Mouse (Mus musculus) macrophage (primary cell): ENCODE data around the gene Tnfsfm13. TPM values are rescaled to one million over a fixed set of nuclear protein-coding genes. Genes with fewer than 3 reads are reported as not detected.
"Not testable (repeated sequence)": the region's sequence is repeated elsewhere in the genome, so short reads cannot be mapped to it uniquely, and the experiment has no call there.

Experiments
- H3K27ac ChIP-seq: fragments of 350-480 bp; formaldehyde crosslinking; 2 replicates; pipeline ENCODE4 v1.9.0; 2021
- H3K36me3 ChIP-seq: fragments of 350-480 bp; formaldehyde crosslinking; 2 replicates; pipeline ENCODE4 v1.9.0; 2021; ENCODE audit errors: inconsistent target
- H3K4me3 ChIP-seq: fragments of 350-480 bp; formaldehyde crosslinking; 2 replicates; pipeline ENCODE4 v1.9.0; 2021; ENCODE audit errors: inconsistent target
- H3K79me2 ChIP-seq: fragments of 350-480 bp; formaldehyde crosslinking; 2 replicates; pipeline ENCODE4 v1.9.0; 2021; ENCODE audit errors: inconsistent target
- WGBS: methylation state at CpG from one replicate; pipeline ENCODE4 v1.1.7; 2026; ENCODE audit warnings: inconsistent platforms; ENCODE audit not compliant: missing documents; 5-methylcytosine and 5-hydroxymethylcytosine counted together
- polyA plus RNA-seq: library from polyadenylated mRNA; stranded (reverse); fragments of 250-400 nt; gene quantifications from 3 replicates; pipeline ENCODE4 v1.2.4, GENCODE M21; 2018; ENCODE audit warnings: inconsistent platforms

Tnfsfm13 gene
- polyA plus RNA-seq, 1 experiment from 2014 or later = 25.5 TPM

DNA sequence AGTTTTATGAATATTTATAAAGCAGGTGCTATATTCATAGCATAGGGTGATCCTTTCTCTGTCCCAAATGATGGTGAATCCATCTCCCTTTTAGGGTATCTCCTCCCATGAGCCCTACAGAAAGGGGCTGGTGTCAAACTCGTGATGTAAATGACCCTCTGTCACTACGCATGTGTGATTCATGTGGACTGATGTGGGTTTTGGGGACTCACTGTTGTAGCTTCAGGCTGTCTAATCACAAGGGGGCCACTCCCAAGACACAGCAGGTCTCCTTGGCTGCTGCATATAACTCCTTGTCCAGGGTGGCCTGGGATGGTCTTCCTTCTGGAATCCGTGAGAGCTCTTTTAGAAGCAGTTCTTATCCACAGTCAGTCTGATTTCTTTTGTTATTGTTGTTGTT is 14.6 kb upstream of the Tnfsfm13 start:
- Histone ChIP-seq H3K4me3 (no peak overlapping the region), H3K27ac (no peak overlapping the region), H3K36me3 (no peaks in the 10 kb centered on the region), H3K79me2 (no peaks in the 10 kb centered on the region)
- WGBS = 100% methylated on average over 3 of the region's 3 CpGs

- no peak overlapping the region for H3K27ac ChIP-seq
- WGBS = 85% methylated on average over 10 of the region's 11 CpGs
Measured at GRCm38 (mm10) chr11:69709554-69710446, 13.9 kb upstream of the Tnfsfm13 start.

GRCm38 (mm10) chr11:69708614-69709265 is 12.8 kb upstream of the Tnfsfm13 start:
- 100% methylated on average over 3 of the region's 3 CpGs for WGBS
- no peaks in the 10 kb centered on the region for H3K36me3 ChIP-seq
- H3K27ac ChIP-seq = no peak overlapping the region
- no peaks in the 10 kb centered on the region for H3K79me2 ChIP-seq
- H3K4me3 ChIP-seq = no peak overlapping the region

More at GRCm38 (mm10) chr11:69709554-69710446, 13.9 kb upstream of the Tnfsfm13 start:
- Histone ChIP-seq H3K36me3 (no peaks in the 10 kb centered on the region), H3K79me2 (no peaks in the 10 kb centered on the region), H3K4me3 (no peak overlapping the region)

DNA sequence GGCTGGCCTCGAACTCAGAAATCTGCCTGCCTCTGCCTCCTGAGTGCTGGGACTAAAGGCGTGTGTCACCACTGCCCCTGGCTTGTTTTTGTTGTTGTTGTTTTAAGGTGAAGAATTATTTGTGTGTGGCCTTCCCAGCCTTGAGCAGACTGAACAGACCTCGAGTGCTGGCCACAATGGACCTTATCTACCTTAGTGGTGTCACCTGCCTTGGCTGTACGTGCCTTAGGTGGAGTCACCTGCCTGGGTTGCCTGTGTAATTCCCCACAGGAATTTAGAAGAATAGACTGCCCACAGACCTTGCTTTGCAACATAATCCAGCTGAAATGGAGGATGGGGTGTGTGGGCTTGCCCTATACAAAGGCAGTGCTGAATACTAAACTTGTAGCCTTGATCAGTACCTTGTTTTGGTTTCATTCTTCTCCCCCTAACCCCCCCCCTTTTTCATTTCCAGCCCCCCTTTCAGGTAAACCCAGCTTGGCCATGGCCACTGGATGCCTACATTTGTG is 12.0 kb upstream of the Tnfsfm13 start:
- no peak overlapping the region for H3K27ac ChIP-seq
- H3K36me3 ChIP-seq = no peaks in the 10 kb centered on the region
- H3K4me3 ChIP-seq = no peak overlapping the region
- no peaks in the 10 kb centered on the region for H3K79me2 ChIP-seq
- 100% methylated on average over 2 of the region's 4 CpGs for WGBS

DNA sequence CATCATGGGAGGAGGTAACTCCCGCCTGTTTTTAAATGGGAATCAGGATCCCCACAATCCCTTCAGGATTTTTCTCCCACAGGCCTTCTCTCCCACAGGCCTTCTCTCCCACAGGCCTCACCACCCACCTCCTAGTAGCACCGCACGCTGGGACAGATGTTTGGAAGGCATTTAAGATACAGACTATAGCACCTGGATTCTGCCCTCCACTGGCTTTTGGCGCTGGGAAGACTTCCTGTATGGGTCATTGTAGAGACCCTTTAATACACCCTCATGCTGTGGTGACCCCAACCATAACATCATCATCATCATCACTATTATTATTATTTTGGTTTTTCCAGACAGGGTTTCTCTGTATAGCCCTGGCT is 11.6 kb upstream of the Tnfsfm13 start:
- 100% methylated on average over 4 of the region's 4 CpGs for WGBS
- Histone ChIP-seq H3K27ac (no peak overlapping the region), H3K79me2 (no peaks in the 10 kb centered on the region), H3K4me3 (no peak overlapping the region), H3K36me3 (no peaks in the 10 kb centered on the region)

- Histone ChIP-seq H3K36me3 (no peaks in the 10 kb centered on the region), H3K4me3 (no peak overlapping the region), H3K27ac (no peak overlapping the region), H3K79me2 (no peaks in the 10 kb centered on the region)
- 81% methylated on average over 6 of the region's 6 CpGs for WGBS
Measured at GRCm38 (mm10) chr11:69706775-69707479, 11.0 kb upstream of the Tnfsfm13 start.

- Histone ChIP-seq H3K36me3 (no peaks in the 10 kb centered on the region), H3K4me3 (no peak overlapping the region), H3K79me2 (no peaks in the 10 kb centered on the region), H3K27ac (no peak overlapping the region)
- WGBS = no CpG with 5 or more reads among the region's 2 CpGs
Measured at GRCm38 (mm10) chr11:69704613-69705010, 8.7 kb upstream of the Tnfsfm13 start.

- Histone ChIP-seq H3K27ac (no peak overlapping the region), H3K36me3 (no peaks in the 10 kb centered on the region), H3K79me2 (no peaks in the 10 kb centered on the region), H3K4me3 (no peak overlapping the region)
- 76% methylated on average over 7 of the region's 8 CpGs for WGBS
Measured at GRCm38 (mm10) chr11:69703814-69704612, 8.1 kb upstream of the Tnfsfm13 start.

DNA sequence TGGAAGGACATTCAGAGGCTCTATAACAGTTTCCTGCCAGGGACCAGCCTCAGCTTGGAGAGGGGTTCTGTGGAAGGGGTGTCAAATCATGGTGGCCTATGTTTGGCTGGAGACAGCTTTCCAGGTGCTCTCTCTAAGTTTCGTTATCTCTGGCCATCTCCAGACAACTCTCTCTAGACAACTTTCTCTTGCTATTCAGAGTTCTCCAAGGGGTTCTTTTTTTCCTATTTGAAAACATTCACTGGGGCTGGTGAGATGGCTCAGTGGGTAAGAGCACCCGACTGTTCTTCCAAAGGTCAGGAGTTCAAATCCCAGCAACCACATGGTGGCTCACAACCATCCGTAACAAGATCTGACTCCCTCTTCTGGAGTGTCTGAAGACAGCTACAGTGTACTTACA is 7.5 kb upstream of the Tnfsfm13 start:
- H3K79me2 ChIP-seq, H3K27ac ChIP-seq, H3K36me3 ChIP-seq, H3K4me3 ChIP-seq: not testable (repeated sequence)
- WGBS = 80% methylated on average over 2 of the region's 3 CpGs

GRCm38 (mm10) chr11:69702886-69703285 is 7.0 kb upstream of the Tnfsfm13 start:
- H3K4me3 ChIP-seq, H3K79me2 ChIP-seq, H3K36me3 ChIP-seq, H3K27ac ChIP-seq: not testable (repeated sequence)
- 91% methylated on average over 4 of the region's 10 CpGs for WGBS

DNA sequence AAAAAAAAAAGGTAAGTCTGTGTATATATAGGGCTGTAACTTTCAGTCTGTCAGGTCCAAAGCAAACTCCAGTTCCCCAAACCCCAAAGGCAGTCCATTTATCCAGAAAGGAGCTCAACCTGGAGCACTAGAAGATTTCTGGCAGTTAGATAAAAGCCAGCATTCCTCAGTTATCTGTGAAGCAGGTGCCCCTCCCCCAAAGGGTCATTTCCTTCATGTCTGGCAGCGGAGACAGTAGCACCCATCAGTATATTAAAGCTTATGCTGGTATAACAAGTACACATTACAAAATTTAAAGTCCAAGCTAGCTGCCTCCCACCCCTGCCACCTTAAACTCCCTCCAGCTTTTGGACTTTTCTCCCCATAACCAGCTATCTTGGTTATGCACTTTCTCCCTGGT is 3.7 kb upstream of the Tnfsfm13 start:
- 100% methylated on average over 1 of the region's 1 CpGs for WGBS
- H3K4me3 ChIP-seq = no peak overlapping the region
- no peaks in the 10 kb centered on the region for H3K36me3 ChIP-seq
- peaks cover 9% of the 10 kb centered on the region for H3K79me2 ChIP-seq
- H3K27ac ChIP-seq = no peak overlapping the region

- H3K27ac ChIP-seq = no peak overlapping the region
- H3K79me2 ChIP-seq = peaks cover 19% of the 10 kb centered on the region
- WGBS = 84% methylated on average over 5 of the region's 5 CpGs
- no peaks in the 10 kb centered on the region for H3K36me3 ChIP-seq
- no peak overlapping the region for H3K4me3 ChIP-seq
Measured at GRCm38 (mm10) chr11:69698574-69698973, 2.7 kb upstream of the Tnfsfm13 start.

- 92% methylated on average over 3 of the region's 3 CpGs for WGBS
- no peak overlapping the region for H3K4me3 ChIP-seq
- H3K36me3 ChIP-seq = no peaks in the 10 kb centered on the region
- peaks cover 29% of the 10 kb centered on the region for H3K79me2 ChIP-seq
- no peak overlapping the region for H3K27ac ChIP-seq
Measured at GRCm38 (mm10) chr11:69697396-69697795, 1.5 kb upstream of the Tnfsfm13 start.

DNA sequence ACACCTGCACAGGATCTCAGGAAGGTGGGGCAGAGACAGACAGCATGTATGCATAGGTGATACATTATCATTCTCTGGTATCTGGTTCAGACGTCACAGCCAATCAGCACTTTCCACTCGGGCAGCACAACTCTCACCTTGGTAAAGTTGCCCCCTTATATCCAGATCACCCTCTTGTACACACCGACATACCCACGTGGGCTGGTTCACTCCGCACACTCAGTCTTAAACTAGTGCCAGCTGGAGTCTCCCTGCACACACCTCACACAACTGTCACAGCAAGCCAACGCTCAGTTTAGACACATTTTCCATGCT is 895 bp downstream of the Tnfsfm13 start:
- Histone ChIP-seq H3K4me3 (peak overlapping the region; percentile 74), H3K79me2 (peaks cover 43% of the 10 kb centered on the region), H3K27ac (peak overlapping the region; percentile 96), H3K36me3 (no peaks in the 10 kb centered on the region)
- 78% methylated on average over 6 of the region's 6 CpGs for WGBS
